Mouse (Mus musculus): ENCODE measurements around the gene Sgpp2.
A peak's percentile ranks its signal among the peaks of the same experiment; 100 is the strongest.

Gene Sgpp2

GRCm38 (mm10) chr1:78453886-78454285, 143.7 kb downstream of the Sgpp2 start:
- DNase-seq, result no peak

DNA sequence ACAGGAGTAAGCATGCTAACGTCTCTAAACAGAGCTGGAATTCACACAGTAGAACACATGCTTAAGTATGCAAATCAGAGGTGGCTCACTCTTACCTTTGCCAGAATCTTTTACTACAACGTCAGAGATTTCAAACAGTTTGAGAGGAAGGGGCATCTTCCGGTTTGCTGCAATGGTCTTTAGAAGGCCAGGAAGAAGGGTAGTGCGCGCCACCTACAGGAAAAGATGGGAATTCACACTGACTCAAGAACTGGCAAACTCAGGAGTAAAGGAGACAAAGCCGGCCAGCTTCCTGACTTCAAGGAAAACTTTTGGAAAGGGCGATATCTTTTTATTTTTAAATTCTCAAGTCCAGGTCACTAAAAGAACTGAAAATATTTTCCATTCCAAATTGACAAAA, 144.5 kb downstream of the Sgpp2 start:
- peak; percentile 31 for DNase-seq
